Mouse (Mus musculus) CH12.LX (cell line): ENCODE measurements at regions not wholly inside any gene's neighbourhood (a gene's known extent, or its start where the extent isn't known, plus 50 kb on each side); places are given as distances from the start of the nearest gene placed in this dataset.

Experiments used
- CHD2 ChIP-seq: IDR thresholded peaks from 2 replicates; pipeline ENCODE4 v1.6.1; 2011; ENCODE audit warnings: low read length, improper control_type of control experiment
- CTCF ChIP-seq, 2 experiments: IDR thresholded peaks in 1 of 2; conservative IDR thresholded peaks in 1 of 2; 2 replicates each; pipeline ENCODE4 v1.5.1; 2011 to 2012; ENCODE audit warnings: low read depth in 2 of 2, low read length in 2 of 2, improper control_type of control experiment in 1 of 2, inconsistent platforms in 1 of 2, mild to moderate bottlenecking in 1 of 2, moderate library complexity in 1 of 2
- ELF1 ChIP-seq: IDR thresholded peaks from 2 replicates; pipeline ENCODE4 v1.6.1; 2014; ENCODE audit warnings: low read depth, mild to moderate bottlenecking, inconsistent platforms, low read length, improper control_type of control experiment
- EP300 ChIP-seq: IDR thresholded peaks from 2 replicates; pipeline ENCODE4 v1.6.1; 2011; ENCODE audit warnings: low read length, improper control_type of control experiment
- KAT2A ChIP-seq: IDR thresholded peaks from 2 replicates; pipeline ENCODE4 v1.6.1; 2012; ENCODE audit warnings: low read length, improper control_type of control experiment, inconsistent platforms; ENCODE audit not compliant: insufficient replicate concordance
- MYC ChIP-seq: IDR thresholded peaks from 2 replicates; pipeline ENCODE4 v1.6.1; 2011; ENCODE audit warnings: low read depth, mild to moderate bottlenecking, improper control_type of control experiment, low read length
- NRF1 ChIP-seq: IDR thresholded peaks from 2 replicates; pipeline ENCODE4 v1.6.1; 2014; ENCODE audit warnings: low read depth, mild to moderate bottlenecking, inconsistent platforms, low read length, improper control_type of control experiment, moderate library complexity
- PAX5 ChIP-seq: IDR thresholded peaks from 2 replicates; pipeline ENCODE4 v1.6.1; 2012; ENCODE audit warnings: low read length, inconsistent platforms, mixed read lengths
- POLR2A ChIP-seq: IDR thresholded peaks from 2 replicates; pipeline ENCODE4 v1.6.1; 2011; ENCODE audit warnings: low read depth, mild to moderate bottlenecking, improper control_type of control experiment, low read length
- POLR2AphosphoS2 ChIP-seq: IDR thresholded peaks from 2 replicates; pipeline ENCODE4 v1.6.1; 2011; ENCODE audit warnings: low read depth, low read length, improper control_type of control experiment
- RCOR1 ChIP-seq: conservative IDR thresholded peaks from 2 replicates; pipeline ENCODE4 v1.6.1; 2012; ENCODE audit warnings: low read depth, mild to moderate bottlenecking, inconsistent platforms, low read length, improper control_type of control experiment
- TCF12 ChIP-seq: IDR thresholded peaks from 2 replicates; pipeline ENCODE4 v1.6.1; 2014; ENCODE audit warnings: low read depth, mild to moderate bottlenecking, inconsistent platforms, low read length, improper control_type of control experiment

DNA sequence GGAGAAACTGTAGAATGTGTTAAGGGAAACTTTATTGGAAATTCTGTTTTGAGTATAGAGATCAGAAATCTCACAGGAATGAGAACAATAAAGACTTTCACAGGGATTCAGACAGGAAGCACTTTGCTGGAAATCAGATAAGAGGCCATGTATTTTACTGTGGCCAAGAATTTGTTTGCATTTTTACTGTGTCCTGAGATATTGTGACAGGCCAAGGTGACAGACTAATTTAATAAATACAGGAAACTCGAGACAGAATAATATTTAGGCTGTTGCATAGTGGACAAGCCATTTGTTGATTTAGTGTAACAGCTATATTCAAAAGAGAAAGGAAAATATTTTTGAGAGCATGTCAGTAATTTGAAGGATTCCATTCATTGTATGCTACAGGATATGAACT is 407.2 kb downstream of the Cdh9 start:
- TF ChIP-seq KAT2A (no peak), CHD2 (no peak), CTCF (conservative IDR thresholded peaks at IDR 0.05 in 1 of 2, IDR thresholded peaks at IDR 0.05 in 1 of 2; ENCODE audit: low read depth in 2 of 2, low read length in 2 of 2) (no peak), PAX5 (no peak), TCF12 (no peak), POLR2A (no peak), EP300 (no peak), RCOR1 (no peak), ELF1 (no peak), NRF1 (no peak), MYC (no peak), POLR2AphosphoS2 (no peak)
